Mouse (Mus musculus): ENCODE measurements around the gene Ldhc.
"Not testable (repeated sequence)": the region's sequence is repeated elsewhere in the genome, so short reads cannot be mapped to it uniquely, and the experiment has no call there.

Ldhc gene

GRCm38 (mm10) chr7:46860996-46861395 is at the start of gene Ldhc:
Ldhc (plus strand) TSS chr7:46861203.
- no peak for DNase-seq (ENCODE audit: low read depth)

GRCm38 (mm10) chr7:46814012-46814411 is 47.0 kb upstream of the Ldhc start:
- DNase-seq (ENCODE audit: low read depth) = no peak

GRCm38 (mm10) chr7:46820876-46821632 is 39.9 kb upstream of the Ldhc start:
- DNase-seq (ENCODE audit: low read depth) = not testable (repeated sequence)

- no peak for DNase-seq (ENCODE audit: low read depth)
Observed at GRCm38 (mm10) chr7:46827046-46827802, 33.8 kb upstream of the Ldhc start.

- DNase-seq (ENCODE audit: low read depth) = no peak
Observed at GRCm38 (mm10) chr7:46827803-46828184, 33.2 kb upstream of the Ldhc start.

GRCm38 (mm10) chr7:46829911-46830310 is 31.1 kb upstream of the Ldhc start:
- DNase-seq (ENCODE audit: low read depth) = no peak

GRCm38 (mm10) chr7:46830799-46831590 is 30.0 kb upstream of the Ldhc start:
- no peak for DNase-seq (ENCODE audit: low read depth)

GRCm38 (mm10) chr7:46831693-46832092 is 29.3 kb upstream of the Ldhc start:
- DNase-seq (ENCODE audit: low read depth) = no peak

GRCm38 (mm10) chr7:46832112-46832810 is 28.7 kb upstream of the Ldhc start:
- DNase-seq (ENCODE audit: low read depth) = not testable (repeated sequence)

GRCm38 (mm10) chr7:46833266-46833665 is 27.7 kb upstream of the Ldhc start:
- DNase-seq (ENCODE audit: low read depth) = peak; percentile 59

GRCm38 (mm10) chr7:46833670-46834255 is 27.2 kb upstream of the Ldhc start:
- DNase-seq (ENCODE audit: low read depth) = no peak

GRCm38 (mm10) chr7:46834994-46835610 is 25.9 kb upstream of the Ldhc start:
- no peak for DNase-seq (ENCODE audit: low read depth)

GRCm38 (mm10) chr7:46836357-46836756 is 24.6 kb upstream of the Ldhc start:
- DNase-seq (ENCODE audit: low read depth) = no peak

GRCm38 (mm10) chr7:46837073-46837472 is 23.9 kb upstream of the Ldhc start:
- no peak for DNase-seq (ENCODE audit: low read depth)

- no peak for DNase-seq (ENCODE audit: low read depth)
Observed at GRCm38 (mm10) chr7:46838104-46838671, 22.8 kb upstream of the Ldhc start.

GRCm38 (mm10) chr7:46838891-46839302 is 22.1 kb upstream of the Ldhc start:
- no peak for DNase-seq (ENCODE audit: low read depth)

GRCm38 (mm10) chr7:46839446-46839845 is 21.6 kb upstream of the Ldhc start:
- no peak for DNase-seq (ENCODE audit: low read depth)

- DNase-seq (ENCODE audit: low read depth) = no peak
Observed at GRCm38 (mm10) chr7:46839861-46840260, 21.1 kb upstream of the Ldhc start.

GRCm38 (mm10) chr7:46840326-46840725 is 20.7 kb upstream of the Ldhc start:
- no peak for DNase-seq (ENCODE audit: low read depth)

GRCm38 (mm10) chr7:46840787-46841525 is 20.0 kb upstream of the Ldhc start, which contains the start of gene Ldha:
Ldha (plus strand) TSS chr7:46841475.
- DNase-seq (ENCODE audit: low read depth) = no peak

All from c-Kit-positive CD71-positive TER-119-negative erythroid progenitor cells, embryonic 14.5 days (primary cell).